Mouse (Mus musculus): ENCODE data around the gene Rasef.
"Not testable (repeated sequence)": the region's sequence is repeated elsewhere in the genome, so short reads cannot be mapped to it uniquely, and the experiment has no call there.

Rasef gene

DNA sequence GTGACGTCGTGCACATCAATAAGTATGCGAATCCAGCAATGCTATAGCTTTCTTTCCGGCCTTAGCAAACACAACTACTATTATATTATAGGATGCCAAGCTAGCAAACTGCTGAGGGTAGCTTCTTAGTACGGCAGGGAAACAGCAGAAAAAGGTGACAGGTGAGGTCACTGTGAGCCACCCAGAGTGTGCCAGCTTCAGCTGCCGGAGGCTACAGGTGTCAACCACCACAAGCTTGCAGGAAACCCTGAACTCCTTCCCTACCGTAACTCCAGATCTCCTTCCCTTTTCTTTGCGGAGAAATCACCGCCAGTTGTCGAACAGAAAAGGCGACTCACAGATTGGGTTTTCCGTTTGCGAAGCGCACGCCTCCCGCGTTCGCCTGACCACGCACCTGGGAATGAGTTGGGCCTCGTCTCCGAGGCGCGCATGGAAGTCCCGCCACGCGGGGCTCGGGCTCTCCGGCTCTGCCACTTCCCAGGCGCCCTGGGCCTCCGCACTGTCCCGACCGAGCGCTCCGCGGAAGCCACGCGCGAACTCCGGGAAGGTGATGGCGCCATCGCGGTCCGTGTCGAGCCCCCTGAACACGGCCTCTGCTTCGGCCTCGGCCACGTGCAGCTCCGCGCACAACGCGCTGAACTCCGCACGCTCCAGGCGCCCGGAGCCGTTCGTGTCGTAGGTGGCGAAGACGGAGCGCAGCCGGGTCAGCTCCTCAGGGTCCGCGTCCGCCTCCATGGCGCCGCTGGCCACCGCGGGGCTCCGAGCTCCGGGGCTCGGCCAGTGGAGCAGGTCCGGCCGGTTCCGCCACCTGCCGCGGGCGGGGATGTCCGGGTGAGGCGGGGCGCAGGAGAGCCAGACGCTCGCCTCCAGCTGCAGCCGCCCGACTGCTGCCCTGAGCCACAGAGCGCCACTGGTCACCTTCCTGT is at the start of gene Rasef:
Gene Rasef, minus strand, starts transcription at position 735 of the 926 bp plus-strand sequence.
- DNase-seq (ENCODE audit: low spot score): peak; percentile 67

- DNase-seq (ENCODE audit: low spot score): no peak
Measured at GRCm38 (mm10) chr4:73826587-73826986, 35.8 kb upstream of the Rasef start.

GRCm38 (mm10) chr4:73791186-73791540 is 369 bp upstream of the Rasef start:
- DNase-seq (ENCODE audit: low spot score): no peak

DNA sequence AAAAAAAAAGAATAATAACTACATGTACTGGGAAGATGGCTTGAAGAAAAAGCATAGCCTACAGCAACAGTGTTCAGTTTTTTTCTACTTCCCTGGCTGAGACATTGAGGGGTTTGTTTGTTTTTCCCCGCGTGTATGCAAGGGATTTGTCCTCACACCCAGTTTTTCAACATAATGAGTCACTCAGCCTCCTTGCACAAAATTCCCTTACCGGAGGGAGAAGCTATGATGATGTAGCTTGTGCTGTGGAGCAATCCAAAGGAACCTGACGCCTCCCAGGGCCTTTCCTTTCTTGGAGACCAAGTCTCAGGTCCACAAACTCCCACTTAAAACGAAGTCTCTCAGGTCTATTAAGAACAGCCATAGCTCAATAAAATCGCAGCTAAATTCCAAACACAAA is 1.3 kb downstream of the Rasef start:
- no peak for DNase-seq (ENCODE audit: low spot score)

- DNase-seq (ENCODE audit: low spot score): no peak
Measured at GRCm38 (mm10) chr4:73788076-73788730, 2.6 kb downstream of the Rasef start.

GRCm38 (mm10) chr4:73784147-73784546 is 6.6 kb downstream of the Rasef start:
- no peak for DNase-seq (ENCODE audit: low spot score)

- DNase-seq (ENCODE audit: low spot score): no peak
Measured at GRCm38 (mm10) chr4:73781061-73781460, 9.7 kb downstream of the Rasef start.

GRCm38 (mm10) chr4:73775266-73775665 is 15.5 kb downstream of the Rasef start:
- DNase-seq (ENCODE audit: low spot score): no peak

DNA sequence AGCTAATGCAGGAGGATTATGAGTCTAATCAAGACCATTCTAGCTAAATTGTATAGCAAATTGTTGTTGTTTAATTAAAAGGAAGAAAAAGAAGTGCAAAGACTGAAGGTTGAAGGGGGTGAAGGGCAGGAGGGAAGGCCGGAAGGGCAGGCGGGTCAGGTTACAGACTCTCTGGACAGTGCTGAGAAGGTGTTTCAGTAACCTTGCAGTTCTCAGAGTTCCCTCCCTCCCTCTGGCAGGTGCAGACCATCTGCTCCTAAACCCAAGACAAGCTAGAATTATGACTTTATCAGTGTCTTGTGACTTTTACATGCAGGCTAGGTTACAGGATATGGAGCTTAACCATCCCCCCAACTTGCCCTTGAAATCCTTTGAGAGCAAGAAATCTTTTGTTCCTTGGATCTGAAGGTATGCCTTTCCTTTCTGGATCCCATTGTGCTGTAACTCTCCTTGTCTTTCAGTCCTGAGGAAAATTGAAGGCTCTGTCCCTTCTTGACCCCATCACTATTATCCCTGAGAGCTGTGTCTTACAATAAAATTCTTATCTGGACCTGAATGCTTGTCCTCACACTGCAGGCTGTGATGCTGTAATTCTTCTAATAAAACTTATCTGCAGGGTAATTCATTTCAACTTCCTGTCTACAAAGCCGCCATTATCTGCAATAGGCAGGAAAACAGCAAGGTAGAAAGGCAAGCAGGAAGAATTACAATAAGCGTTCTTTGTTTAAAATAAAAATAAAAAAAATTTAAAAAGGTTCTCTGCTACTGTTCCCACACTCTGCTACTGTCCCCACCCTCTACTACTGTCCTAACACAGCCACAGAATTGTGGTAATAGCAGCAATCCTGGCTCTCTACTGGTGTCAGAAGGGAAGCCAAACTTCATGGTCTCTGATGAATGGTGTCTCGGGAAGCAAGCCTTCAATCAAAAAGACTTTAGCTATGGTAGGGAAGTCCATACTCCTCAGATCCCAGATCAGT is 16.7 kb downstream of the Rasef start:
- DNase-seq (ENCODE audit: low spot score): no peak

GRCm38 (mm10) chr4:73772028-73772427 is 18.8 kb downstream of the Rasef start:
- peak; percentile 52 for DNase-seq (ENCODE audit: low spot score)

DNA sequence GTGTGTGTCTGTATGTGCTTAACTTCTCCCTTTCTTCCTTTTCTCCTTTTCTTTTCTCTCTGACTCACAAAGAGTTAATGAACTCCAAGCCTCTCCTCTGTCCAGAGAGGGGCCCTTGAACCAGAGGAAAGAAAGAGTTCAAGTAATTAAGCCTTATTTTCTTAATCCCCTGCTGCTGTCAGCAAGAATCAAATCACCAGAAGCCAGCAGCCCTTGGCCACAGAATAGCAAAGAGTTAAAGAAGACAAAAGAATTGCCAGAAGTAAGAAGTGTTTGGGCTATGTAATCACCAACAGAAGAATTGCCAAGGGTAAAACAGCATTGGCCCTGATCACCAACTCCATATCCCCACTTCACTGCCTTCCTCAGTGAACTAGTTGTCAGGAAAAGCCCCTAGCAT is 20.2 kb downstream of the Rasef start:
- DNase-seq (ENCODE audit: low spot score): peak; percentile 81

GRCm38 (mm10) chr4:73768156-73768555 is 22.6 kb downstream of the Rasef start:
- DNase-seq (ENCODE audit: low spot score): no peak

DNA sequence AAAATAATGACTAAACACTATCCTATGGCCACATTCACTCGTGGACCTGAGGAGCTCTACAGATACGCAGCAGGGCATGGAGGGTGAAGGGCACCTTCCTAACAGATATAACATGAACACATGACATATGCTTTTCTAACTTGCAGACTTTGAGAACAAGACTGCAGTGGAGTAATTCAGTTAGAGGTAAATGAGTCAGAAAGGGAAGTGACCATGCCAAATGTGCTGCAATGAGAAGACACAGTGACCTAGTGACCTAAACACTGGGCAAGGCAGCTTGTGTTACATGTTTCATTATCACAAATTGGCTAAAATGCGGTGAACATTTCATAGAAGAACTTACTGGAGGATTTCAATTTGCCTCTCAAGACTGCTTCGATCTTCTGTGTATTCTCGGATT is 42.6 kb downstream of the Rasef start:
- DNase-seq (ENCODE audit: low spot score): no peak

- no peak for DNase-seq (ENCODE audit: low spot score)
Measured at GRCm38 (mm10) chr4:73739439-73739838, 51.4 kb downstream of the Rasef start.

DNA sequence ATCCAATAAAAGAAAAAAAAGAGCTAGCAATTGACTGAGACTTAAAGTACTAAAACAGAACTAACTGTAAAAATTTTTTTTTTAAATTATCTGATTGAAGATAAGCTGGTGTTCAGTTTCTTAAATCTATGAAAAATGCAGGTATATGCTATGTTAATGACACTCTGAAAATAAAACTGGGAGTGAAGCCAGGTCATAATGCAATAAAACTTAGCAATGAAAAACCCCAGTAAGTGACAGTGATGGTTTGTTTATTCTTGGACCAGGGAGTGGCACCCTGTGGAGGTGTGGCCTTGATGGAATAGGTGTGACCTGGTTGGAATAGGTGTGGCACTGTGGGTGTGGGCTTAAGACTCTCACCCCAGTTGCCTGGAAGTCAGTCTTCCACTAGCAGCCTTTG is 71.0 kb downstream of the Rasef start:
- DNase-seq (ENCODE audit: low spot score): no peak

DNA sequence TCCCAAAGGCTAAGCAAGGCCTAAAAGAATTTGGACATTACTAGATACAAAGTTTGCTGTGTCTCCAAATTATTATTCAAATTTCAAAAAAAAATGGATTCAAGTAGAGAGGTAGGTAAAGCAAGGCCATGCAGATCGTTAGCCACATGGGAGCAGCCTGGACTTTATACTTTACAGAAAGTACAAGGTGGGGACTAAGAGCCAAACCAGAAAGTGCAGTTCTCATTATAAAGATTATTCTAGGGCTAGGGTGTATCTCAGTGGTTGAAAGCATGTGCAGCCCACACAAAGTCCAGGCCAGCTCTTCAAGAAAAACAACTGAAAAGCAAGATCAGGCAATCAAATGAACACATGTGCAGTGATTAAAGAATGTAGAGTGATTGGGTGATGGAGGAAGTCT is 72.0 kb downstream of the Rasef start:
- DNase-seq (ENCODE audit: low spot score): no peak

DNA sequence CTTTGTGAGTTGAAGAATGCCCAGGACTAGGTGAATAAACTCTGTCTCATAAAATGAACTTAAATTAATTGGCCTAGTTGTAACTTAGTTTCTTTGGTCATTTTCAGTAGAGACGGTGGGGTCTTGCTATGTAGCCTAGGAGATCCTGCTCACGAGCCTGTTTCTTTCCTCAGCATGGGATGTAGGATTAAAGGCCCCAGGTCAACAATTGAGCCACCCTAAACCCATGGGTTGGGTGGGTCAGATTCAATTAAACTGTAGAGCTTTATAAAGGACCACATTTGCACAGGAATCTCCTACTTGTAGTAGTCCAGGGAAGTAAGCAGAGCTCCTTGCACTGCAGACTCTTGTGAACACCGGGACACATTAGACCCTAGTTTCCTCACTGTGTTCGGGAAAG is 107.6 kb downstream of the Rasef start, which contains the start of gene Gm428:
Gene Gm428, plus strand, starts transcription at position 301 of the 400 bp plus-strand sequence.
- not testable (repeated sequence) for DNase-seq (ENCODE audit: low spot score)

DNA sequence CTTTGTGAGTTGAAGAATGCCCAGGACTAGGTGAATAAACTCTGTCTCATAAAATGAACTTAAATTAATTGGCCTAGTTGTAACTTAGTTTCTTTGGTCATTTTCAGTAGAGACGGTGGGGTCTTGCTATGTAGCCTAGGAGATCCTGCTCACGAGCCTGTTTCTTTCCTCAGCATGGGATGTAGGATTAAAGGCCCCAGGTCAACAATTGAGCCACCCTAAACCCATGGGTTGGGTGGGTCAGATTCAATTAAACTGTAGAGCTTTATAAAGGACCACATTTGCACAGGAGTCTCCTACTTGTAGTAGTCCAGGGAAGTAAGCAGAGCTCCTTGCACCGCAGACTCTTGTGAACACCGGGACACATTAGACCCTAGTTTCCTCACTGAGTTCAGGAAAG is 122.7 kb downstream of the Rasef start, which contains the start of gene Gm11239:
Gene Gm11239, plus strand, starts transcription at position 301 of the 400 bp plus-strand sequence.
- not testable (repeated sequence) for DNase-seq (ENCODE audit: low spot score)

Measured in retina, embryonic 14.5 days (tissue).